Mouse (Mus musculus) right cerebral cortex, postnatal 25 days (tissue): Measurements from ENCODE around the gene Orc4.
"Not testable (repeated sequence)": the region's sequence is repeated elsewhere in the genome, so short reads cannot be mapped to it uniquely, and the experiment has no call there.

Experiments
- DNase-seq: peaks from one replicate; pipeline ENCODE4 v3.0.0; 2022

The Orc4 gene

GRCm38 (mm10) chr2:48950252-48950315, at the start of gene Orc4:
Gene Orc4 (minus strand): TSS chr2:48950277.
- DNase-seq = no peak

DNA sequence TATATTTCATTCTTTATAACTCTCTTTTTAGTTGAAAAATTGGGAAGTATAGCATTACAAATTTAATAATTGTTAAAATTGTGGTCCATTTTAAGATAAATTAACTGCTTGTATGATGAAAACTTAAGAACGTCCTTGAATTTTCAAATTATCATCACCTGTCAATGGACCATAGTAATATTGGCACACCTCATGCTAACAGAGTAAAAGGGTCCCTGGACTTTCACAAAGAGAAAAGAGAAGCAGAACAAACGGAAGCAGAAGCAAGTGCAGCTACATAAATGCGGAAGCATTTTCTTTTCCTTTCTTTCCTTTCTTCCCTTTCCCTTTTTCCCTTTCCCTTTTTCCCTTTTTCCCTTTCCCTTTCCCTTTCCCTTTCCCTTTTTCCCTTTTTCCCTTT, 40.2 kb upstream of the Orc4 start:
- no peak for DNase-seq

- no peak for DNase-seq
Observed at GRCm38 (mm10) chr2:48978920-48979319, 28.8 kb upstream of the Orc4 start.

GRCm38 (mm10) chr2:48956591-48956990, 6.5 kb upstream of the Orc4 start:
- DNase-seq = no peak

GRCm38 (mm10) chr2:48950316-48950880, 321 bp upstream of the Orc4 start:
- DNase-seq = no peak

DNA sequence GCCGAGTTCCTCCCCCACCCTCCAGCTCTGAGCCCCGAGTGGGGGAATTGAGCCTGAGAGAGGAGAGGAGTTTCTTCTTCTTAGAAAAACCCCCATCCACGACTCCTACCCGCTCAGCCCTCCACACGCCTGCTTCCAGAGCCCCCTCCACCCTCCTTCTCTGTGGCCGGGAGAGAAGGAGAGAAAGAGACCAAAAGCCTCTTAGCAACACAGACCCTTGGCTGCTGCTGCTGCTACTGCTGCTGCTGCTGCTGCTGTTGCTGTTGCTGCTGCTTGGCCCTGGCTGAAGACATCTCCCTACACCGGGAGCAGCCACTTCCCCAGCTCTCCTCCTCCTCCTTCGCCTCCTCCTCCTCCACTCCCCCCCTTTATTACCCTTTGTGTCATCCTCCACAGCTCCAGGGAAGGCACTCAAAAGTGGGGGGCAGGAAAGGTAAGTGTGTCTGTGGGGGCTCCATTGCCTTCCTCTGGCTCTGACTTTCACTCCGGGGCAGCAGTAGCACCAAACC, 280 bp downstream of the Orc4 start:
- peak; percentile 45 for DNase-seq

DNA sequence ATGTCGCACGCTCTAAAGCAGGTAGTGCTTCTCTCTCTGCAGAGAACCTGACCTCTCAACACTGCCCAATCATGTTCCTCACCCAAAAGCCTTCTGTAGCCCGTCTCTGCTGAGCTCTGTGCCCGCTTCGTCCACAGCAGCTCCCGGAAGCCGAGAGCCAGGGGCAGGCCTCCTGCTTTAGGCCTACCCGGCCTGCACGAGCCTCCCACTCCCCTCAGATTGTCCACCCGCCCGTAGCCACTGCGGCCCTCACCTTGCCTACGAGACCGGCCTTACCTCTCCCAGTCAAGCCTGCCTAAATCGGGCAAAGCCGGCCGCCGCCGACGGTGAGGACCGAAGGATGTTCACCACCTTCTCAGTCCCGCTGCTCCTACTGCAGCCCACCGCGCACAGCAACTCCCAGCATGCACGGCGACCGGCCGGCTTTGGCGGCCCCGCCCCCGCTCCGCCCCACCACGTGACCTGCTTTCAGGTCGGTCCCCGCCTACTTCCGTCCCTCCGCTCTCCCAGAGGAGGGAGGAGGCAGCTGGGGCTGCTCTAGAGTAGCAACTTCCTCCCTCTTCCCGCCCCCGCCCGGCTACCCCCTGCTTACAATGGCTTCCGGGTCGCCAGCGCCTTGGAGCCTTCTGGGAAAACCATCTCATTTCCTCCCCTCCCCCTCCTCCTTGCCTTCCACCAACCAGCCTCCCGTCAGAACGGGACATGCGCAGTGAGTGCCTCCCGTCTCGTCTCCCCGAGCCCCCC, 1.1 kb downstream of the Orc4 start, which contains the start of gene Mbd5:
Gene Mbd5, plus strand, starts transcription at position 668 of the 744 bp plus-strand sequence.
- peak; percentile 99 for DNase-seq

GRCm38 (mm10) chr2:48947761-48948160, 2.3 kb downstream of the Orc4 start:
- DNase-seq = no peak

- DNase-seq = no peak
Observed at GRCm38 (mm10) chr2:48935058-48935457, 15.0 kb downstream of the Orc4 start.

GRCm38 (mm10) chr2:48915832-48916231, 34.2 kb downstream of the Orc4 start:
- DNase-seq = no peak

DNA sequence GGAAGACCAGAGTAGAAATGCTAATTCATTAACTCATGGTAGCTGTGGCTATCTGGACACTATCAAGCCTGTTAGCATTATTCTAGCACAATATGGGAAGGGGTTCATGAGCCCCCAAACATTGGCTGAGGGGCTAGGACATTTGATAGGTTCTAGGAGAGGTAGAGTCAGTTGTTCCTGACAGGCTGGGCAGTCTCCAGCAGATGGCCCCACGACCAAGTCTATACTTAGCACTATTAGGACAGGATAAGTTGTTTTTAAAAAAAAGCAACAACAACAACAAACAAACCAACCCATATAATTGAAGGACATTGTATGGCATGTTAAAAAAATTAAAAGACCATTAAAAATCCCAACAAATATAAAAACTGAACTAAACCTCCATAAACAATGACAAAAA, 35.9 kb downstream of the Orc4 start:
- no peak for DNase-seq

DNA sequence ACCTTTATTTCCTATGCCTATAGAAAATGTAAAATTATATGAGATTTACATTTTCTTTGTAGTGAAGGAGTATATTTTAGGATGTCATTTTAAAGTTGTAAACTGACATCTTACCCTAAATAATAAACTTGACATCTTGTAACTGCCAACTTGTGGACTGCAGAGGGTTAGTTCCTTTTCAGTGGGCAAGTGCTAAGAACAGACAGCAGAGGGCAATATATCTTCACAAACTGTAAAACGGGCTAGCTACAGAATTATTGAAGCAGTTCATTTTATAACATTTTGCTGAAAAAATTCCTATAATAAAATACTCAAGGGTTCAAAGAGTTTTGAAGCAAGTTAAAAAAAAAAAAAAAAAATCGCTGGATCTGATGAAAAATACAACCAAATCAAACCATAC, 41.2 kb downstream of the Orc4 start:
- no peak for DNase-seq

GRCm38 (mm10) chr2:48895186-48895585, 54.9 kb downstream of the Orc4 start:
- no peak for DNase-seq

- peak; percentile 62 for DNase-seq
Observed at GRCm38 (mm10) chr2:48885945-48886344, 64.1 kb downstream of the Orc4 start.

DNA sequence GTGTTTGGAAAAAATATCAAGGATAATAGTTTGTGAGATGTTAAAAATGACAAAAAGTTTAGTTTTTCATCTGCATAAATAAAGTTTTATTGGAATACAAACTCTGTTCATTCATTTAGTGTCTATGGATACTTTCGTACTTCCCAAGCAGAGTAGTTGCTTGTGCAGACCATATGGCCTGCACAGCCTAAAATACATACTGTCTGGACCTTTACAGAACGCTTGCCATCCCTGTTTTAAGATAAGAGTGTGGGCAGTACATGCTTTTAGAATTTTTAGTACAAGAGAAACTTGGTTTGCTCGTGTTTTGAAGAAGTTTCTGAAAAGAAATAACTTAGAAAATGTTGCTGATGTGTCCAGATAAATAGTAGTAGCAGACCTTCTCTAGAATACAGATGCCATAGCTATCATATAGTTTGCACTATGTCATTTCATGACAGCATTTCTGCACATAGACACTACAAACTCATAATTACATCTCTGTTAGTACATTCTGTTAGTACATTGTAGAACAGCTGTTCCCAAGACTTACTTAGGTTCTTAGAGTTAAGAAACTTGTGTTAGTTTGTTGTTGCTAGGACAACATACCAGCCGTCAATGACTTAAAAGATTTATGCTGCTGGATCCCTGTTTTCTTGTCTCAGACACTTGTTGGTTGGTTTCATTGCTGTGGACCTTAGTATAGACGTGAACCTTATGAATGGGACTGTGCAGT, 81.7 kb downstream of the Orc4 start:
- no peak for DNase-seq

- not testable (repeated sequence) for DNase-seq
Observed at GRCm38 (mm10) chr2:48865596-48865995, 84.5 kb downstream of the Orc4 start.
